Mouse (Mus musculus): ENCODE data around the gene Sash1. TPM values are rescaled to one million over a fixed set of nuclear protein-coding genes. Genes with fewer than 3 reads are reported as not detected.

Sash1 gene
- polyA plus RNA-seq, 1 experiment from 2014 or later: 3.3 TPM

DNA sequence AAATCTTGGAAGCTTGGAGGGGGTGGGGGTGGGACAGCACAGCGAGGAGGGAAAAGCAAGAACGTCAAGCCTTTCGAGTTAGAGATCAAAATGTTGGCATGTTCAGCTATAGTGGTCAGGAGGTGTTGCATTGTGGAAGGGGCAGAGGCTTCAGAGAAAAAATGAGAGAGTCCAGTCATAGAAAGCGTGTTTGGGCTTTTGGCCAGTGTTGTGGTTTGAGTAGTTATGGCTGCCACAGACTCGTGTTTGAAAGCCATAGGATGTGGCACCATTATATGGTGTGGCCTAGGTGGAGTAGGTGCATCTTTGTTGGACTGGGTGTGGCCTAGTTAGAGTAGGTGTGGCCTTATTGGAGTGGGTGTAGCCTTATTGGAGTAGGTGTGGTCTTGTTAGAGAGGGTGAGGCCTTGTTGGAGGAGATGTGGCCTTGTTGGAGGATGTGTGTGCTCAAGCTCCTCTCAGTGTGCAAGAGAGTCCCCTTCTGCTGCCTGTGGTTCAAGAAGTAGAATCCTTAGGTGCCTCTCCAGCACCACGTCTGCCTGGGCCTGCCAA lies 9.2 kb upstream of the Sash1 start:
- ATAC-seq (replicated peaks; ENCODE audit: insufficient number of reproducible peaks, low FRiP score, low TSS enrichment, low read depth) (no peak), DNase-seq (ENCODE audit: low spot score) (no peak)
- H3K4me2 ChIP-seq (ENCODE audit: low read depth, low read length): no peak overlapping the region
- no peak overlapping the region for H3K27ac ChIP-seq (replicated peaks; ENCODE audit: low read depth, low read length)
- no peaks in the 10 kb centered on the region for H3K36me3 ChIP-seq (replicated peaks; ENCODE audit: control insufficient read depth, insufficient read depth, low read depth, low read length)
- H3K27me3 ChIP-seq (ENCODE audit: control insufficient read depth, insufficient read depth, low read length): no peaks in the 10 kb centered on the region
- H3K4me3 ChIP-seq (ENCODE audit: low read depth, low read length): no peak overlapping the region
- peaks cover 3% of the 10 kb centered on the region; the same call in 1 of the 2 replicates for H3K4me1 ChIP-seq (ENCODE audit: control insufficient read depth, insufficient read depth, low read length)
- no peak overlapping the region for H3K9ac ChIP-seq (replicated peaks; ENCODE audit: low read length)
- 87% methylated on average over 6 of the region's 6 CpGs for WGBS
- no peaks in the 10 kb centered on the region for H3K9me3 ChIP-seq (replicated peaks; ENCODE audit: control insufficient read depth, low read length)

DNA sequence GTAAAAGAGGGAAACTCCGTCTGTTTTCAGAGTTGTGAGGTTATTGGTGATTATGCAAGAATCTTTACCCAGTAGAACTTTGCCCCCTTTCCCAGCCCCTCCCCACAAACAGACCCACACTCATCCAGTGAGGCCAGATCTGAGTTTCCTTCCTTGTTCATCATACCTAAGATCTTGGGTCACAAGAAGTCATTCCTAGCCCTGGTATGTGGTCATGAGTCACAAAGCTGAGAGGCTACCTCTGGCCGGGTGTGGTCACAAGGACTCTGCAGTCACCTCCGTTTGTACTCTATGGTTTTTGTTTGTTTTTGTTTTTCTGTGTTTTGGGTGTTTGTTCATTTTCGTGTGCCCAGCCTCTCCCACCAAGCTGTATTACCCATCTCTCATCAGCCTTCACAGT lies 4.6 kb upstream of the Sash1 start:
- Histone ChIP-seq H3K9me3 (replicated peaks; ENCODE audit: control insufficient read depth, low read length) (no peaks in the 10 kb centered on the region), H3K4me1 (ENCODE audit: control insufficient read depth, insufficient read depth, low read length) (no peaks in the 10 kb centered on the region), H3K27ac (replicated peaks; ENCODE audit: low read depth, low read length) (no peak overlapping the region), H3K4me3 (ENCODE audit: low read depth, low read length) (no peak overlapping the region), H3K4me2 (ENCODE audit: low read depth, low read length) (no peak overlapping the region), H3K9ac (replicated peaks; ENCODE audit: low read length) (no peak overlapping the region), H3K36me3 (replicated peaks; ENCODE audit: control insufficient read depth, insufficient read depth, low read depth, low read length) (no peaks in the 10 kb centered on the region), H3K27me3 (ENCODE audit: control insufficient read depth, insufficient read depth, low read length) (no peaks in the 10 kb centered on the region)
- DNase-seq (ENCODE audit: low spot score): no peak
- WGBS: 81% methylated on average over 4 of the region's 4 CpGs
- no peak for ATAC-seq (replicated peaks; ENCODE audit: insufficient number of reproducible peaks, low FRiP score, low TSS enrichment, low read depth)

DNA sequence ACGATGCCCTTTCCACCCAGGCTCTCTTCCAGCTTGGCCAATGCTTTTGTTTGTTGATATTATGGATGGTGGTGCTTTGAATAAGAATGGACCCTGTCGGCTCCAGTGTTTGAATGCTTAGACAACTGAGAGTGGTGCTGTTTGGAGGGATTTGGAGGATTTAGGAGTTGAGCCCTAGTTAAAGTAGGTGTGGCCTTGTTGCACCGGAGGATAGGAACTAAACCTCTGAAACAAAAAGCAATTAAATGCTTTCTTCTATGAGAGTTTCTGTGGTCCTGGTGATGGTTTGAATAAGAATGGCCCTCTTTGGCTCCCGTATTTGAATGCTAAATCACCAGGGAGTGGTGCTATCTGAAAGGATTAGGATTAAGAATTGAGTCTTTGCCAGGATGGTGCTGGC lies 3.5 kb upstream of the Sash1 start:
- H3K9ac ChIP-seq (replicated peaks; ENCODE audit: low read length): no peak overlapping the region
- no peaks in the 10 kb centered on the region for H3K4me1 ChIP-seq (ENCODE audit: control insufficient read depth, insufficient read depth, low read length)
- H3K9me3 ChIP-seq (replicated peaks; ENCODE audit: control insufficient read depth, low read length): no peaks in the 10 kb centered on the region
- no peaks in the 10 kb centered on the region for H3K27me3 ChIP-seq (ENCODE audit: control insufficient read depth, insufficient read depth, low read length)
- H3K4me3 ChIP-seq (ENCODE audit: low read depth, low read length): no peak overlapping the region
- H3K27ac ChIP-seq (replicated peaks; ENCODE audit: low read depth, low read length): no peak overlapping the region
- ATAC-seq (replicated peaks; ENCODE audit: insufficient number of reproducible peaks, low FRiP score, low TSS enrichment, low read depth) (no peak), DNase-seq (ENCODE audit: low spot score) (no peak)
- WGBS: 48% methylated on average over 4 of the region's 4 CpGs
- H3K36me3 ChIP-seq (replicated peaks; ENCODE audit: control insufficient read depth, insufficient read depth, low read depth, low read length): no peaks in the 10 kb centered on the region
- no peak overlapping the region for H3K4me2 ChIP-seq (ENCODE audit: low read depth, low read length)

DNA sequence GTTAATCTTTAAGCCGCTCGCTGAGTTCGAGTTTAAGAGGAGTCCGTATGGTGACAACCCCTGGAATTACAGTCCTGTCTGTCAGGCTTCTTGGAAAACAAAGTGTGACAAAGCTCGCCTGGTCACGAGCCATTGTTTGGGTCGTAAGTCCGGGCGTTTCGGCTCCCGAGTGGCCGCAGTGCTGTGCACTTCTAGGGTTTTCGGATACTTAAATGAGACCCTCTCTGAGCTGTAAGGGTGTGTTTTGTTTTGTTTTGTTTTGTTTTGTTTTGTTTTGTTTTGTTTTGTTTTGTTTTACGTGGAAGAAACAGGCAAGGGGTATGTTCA lies 621 bp upstream of the Sash1 start:
- Histone ChIP-seq H3K27ac (replicated peaks; ENCODE audit: low read depth, low read length) (peak overlapping the region; percentile 77), H3K4me3 (ENCODE audit: low read depth, low read length) (peak overlapping the region; percentile 75), H3K36me3 (replicated peaks; ENCODE audit: control insufficient read depth, insufficient read depth, low read depth, low read length) (no peaks in the 10 kb centered on the region), H3K27me3 (ENCODE audit: control insufficient read depth, insufficient read depth, low read length) (no peaks in the 10 kb centered on the region), H3K9ac (replicated peaks; ENCODE audit: low read length) (peak overlapping the region; percentile 81), H3K4me1 (ENCODE audit: control insufficient read depth, insufficient read depth, low read length) (peaks cover 3% of the 10 kb centered on the region; the same call in 1 of the 2 replicates), H3K9me3 (replicated peaks; ENCODE audit: control insufficient read depth, low read length) (no peaks in the 10 kb centered on the region), H3K4me2 (ENCODE audit: low read depth, low read length) (peak overlapping the region; percentile 55)
- ATAC-seq (replicated peaks; ENCODE audit: insufficient number of reproducible peaks, low FRiP score, low TSS enrichment, low read depth): peak; percentile 16
- under 1% methylated on average over 14 of the region's 14 CpGs for WGBS
- no peak for DNase-seq (ENCODE audit: low spot score)

DNA sequence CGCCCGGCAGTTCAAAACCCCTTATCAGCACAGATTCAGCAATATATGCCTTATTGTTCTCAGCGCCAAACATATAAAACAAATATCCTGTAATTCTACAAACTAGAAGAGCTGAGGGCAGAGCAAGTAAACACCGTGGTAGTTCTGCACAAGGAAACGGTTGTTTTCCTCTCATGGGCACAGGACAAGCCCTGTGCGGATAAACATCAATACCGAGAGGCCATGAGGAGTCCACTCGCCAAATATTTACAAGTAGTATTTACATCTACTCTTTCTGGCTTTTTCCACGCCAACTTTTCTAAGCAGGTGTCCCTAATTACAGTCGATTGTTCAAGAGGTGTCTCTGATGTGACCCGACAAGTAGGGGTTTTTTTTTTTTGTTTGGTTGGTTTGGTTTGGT lies 669 bp downstream of the Sash1 start:
- H3K4me1 ChIP-seq (ENCODE audit: control insufficient read depth, insufficient read depth, low read length): peaks cover 3% of the 10 kb centered on the region; the same call in 1 of the 2 replicates
- DNase-seq (ENCODE audit: low spot score): no peak
- 1% methylated on average over 11 of the region's 11 CpGs for WGBS

DNA sequence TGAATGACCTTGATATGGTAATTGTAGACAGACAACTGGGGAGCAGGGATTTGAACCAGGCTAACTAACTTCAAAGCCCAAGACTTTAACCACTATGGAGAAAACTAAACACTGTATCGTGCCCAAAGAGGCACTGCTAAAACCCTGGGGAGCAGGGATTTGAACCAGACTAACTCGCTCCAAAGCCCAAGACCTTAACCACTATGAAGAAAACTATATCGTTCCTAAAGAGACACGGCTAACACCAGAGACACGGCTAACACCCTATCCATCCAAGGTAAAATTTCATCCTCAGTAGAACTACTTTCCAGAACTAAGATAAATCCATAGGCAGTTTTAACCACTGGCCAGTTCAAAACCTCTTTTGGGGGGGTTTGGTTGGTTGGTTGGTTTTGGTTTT lies 1.3 kb downstream of the Sash1 start:
- Histone ChIP-seq H3K9ac (replicated peaks; ENCODE audit: low read length) (no peak overlapping the region), H3K4me1 (ENCODE audit: control insufficient read depth, insufficient read depth, low read length) (peaks cover 3% of the 10 kb centered on the region; the same call in 1 of the 2 replicates), H3K4me3 (ENCODE audit: low read depth, low read length) (no peak overlapping the region; the same call in 1 of the 2 replicates), H3K9me3 (replicated peaks; ENCODE audit: control insufficient read depth, low read length) (no peaks in the 10 kb centered on the region), H3K27me3 (ENCODE audit: control insufficient read depth, insufficient read depth, low read length) (no peaks in the 10 kb centered on the region), H3K4me2 (ENCODE audit: low read depth, low read length) (peak overlapping the region; percentile 8; the same call in 1 of the 2 replicates), H3K27ac (replicated peaks; ENCODE audit: low read depth, low read length) (no peak overlapping the region), H3K36me3 (replicated peaks; ENCODE audit: control insufficient read depth, insufficient read depth, low read depth, low read length) (no peaks in the 10 kb centered on the region)
- no peak for DNase-seq (ENCODE audit: low spot score)
- no peak for ATAC-seq (replicated peaks; ENCODE audit: insufficient number of reproducible peaks, low FRiP score, low TSS enrichment, low read depth)
- WGBS: 34% methylated on average over 5 of the region's 5 CpGs

More for the DNA sequence above, 669 bp downstream of the Sash1 start:
- Histone ChIP-seq H3K27me3 (ENCODE audit: control insufficient read depth, insufficient read depth, low read length) (no peaks in the 10 kb centered on the region), H3K4me3 (ENCODE audit: low read depth, low read length) (peak overlapping the region; percentile 75), H3K4me2 (ENCODE audit: low read depth, low read length) (peak overlapping the region; percentile 55), H3K9ac (replicated peaks; ENCODE audit: low read length) (peak overlapping the region; percentile 81), H3K9me3 (replicated peaks; ENCODE audit: control insufficient read depth, low read length) (no peaks in the 10 kb centered on the region), H3K36me3 (replicated peaks; ENCODE audit: control insufficient read depth, insufficient read depth, low read depth, low read length) (no peaks in the 10 kb centered on the region), H3K27ac (replicated peaks; ENCODE audit: low read depth, low read length) (no peak overlapping the region)
- no peak for ATAC-seq (replicated peaks; ENCODE audit: insufficient number of reproducible peaks, low FRiP score, low TSS enrichment, low read depth)

DNA sequence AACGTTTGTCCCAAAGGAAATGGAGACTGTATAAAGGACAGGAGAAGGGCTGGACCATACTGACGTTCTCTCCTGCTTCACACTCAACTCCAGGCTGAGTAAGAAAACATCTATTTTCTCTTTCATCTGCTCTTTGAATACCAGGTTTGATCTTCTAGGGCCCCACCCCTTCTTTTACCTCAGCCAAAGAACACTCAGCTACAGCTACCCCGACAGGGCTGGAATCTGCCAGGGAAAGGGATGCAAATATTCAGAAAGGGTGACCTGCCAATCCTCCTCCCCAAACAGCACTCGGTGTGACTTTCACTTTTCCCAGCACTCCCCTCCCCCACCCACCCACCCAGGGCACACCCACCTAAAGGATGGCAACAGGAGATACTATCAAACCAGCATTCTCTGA lies 2.2 kb downstream of the Sash1 start:
- no peak for DNase-seq (ENCODE audit: low spot score)
- Histone ChIP-seq H3K27ac (replicated peaks; ENCODE audit: low read depth, low read length) (no peak overlapping the region), H3K4me1 (ENCODE audit: control insufficient read depth, insufficient read depth, low read length) (peaks cover 3% of the 10 kb centered on the region; the same call in 1 of the 2 replicates), H3K9me3 (replicated peaks; ENCODE audit: control insufficient read depth, low read length) (no peaks in the 10 kb centered on the region), H3K36me3 (replicated peaks; ENCODE audit: control insufficient read depth, insufficient read depth, low read depth, low read length) (no peaks in the 10 kb centered on the region), H3K4me2 (ENCODE audit: low read depth, low read length) (no peak overlapping the region), H3K27me3 (ENCODE audit: control insufficient read depth, insufficient read depth, low read length) (no peaks in the 10 kb centered on the region), H3K4me3 (ENCODE audit: low read depth, low read length) (no peak overlapping the region), H3K9ac (replicated peaks; ENCODE audit: low read length) (no peak overlapping the region)
- WGBS: 12% methylated on average over 4 of the region's 4 CpGs
- ATAC-seq (replicated peaks; ENCODE audit: insufficient number of reproducible peaks, low FRiP score, low TSS enrichment, low read depth): no peak

DNA sequence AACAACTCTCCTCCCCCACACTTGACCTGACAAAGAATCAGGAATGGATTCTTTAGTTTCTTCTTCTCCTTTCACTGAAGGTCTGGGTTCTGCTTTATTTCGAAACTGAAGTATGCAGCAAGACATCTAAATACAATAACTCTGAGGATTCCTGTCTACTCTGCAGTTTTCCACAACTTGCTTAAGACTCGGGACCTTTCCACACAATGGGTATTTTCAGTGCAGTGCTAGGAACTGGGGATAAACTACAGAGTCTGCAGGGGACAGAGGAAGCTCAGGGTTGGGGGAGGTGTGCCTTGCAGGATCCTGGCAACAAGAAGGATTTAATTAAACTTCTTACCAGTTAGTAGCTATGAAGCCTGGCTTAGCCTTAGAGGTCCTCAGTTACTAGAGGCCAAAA lies 4.1 kb downstream of the Sash1 start:
- Histone ChIP-seq H3K9me3 (replicated peaks; ENCODE audit: control insufficient read depth, low read length) (no peaks in the 10 kb centered on the region), H3K36me3 (replicated peaks; ENCODE audit: control insufficient read depth, insufficient read depth, low read depth, low read length) (no peaks in the 10 kb centered on the region), H3K27ac (replicated peaks; ENCODE audit: low read depth, low read length) (no peak overlapping the region), H3K4me3 (ENCODE audit: low read depth, low read length) (no peak overlapping the region), H3K9ac (replicated peaks; ENCODE audit: low read length) (no peak overlapping the region), H3K27me3 (ENCODE audit: control insufficient read depth, insufficient read depth, low read length) (no peaks in the 10 kb centered on the region), H3K4me1 (ENCODE audit: control insufficient read depth, insufficient read depth, low read length) (peaks cover 3% of the 10 kb centered on the region; the same call in 1 of the 2 replicates), H3K4me2 (ENCODE audit: low read depth, low read length) (no peak overlapping the region)
- 12% methylated on average over 2 of the region's 2 CpGs for WGBS
- no peak for DNase-seq (ENCODE audit: low spot score)
- no peak for ATAC-seq (replicated peaks; ENCODE audit: insufficient number of reproducible peaks, low FRiP score, low TSS enrichment, low read depth)
